Mouse (Mus musculus) mouse embryonic stem cell (cell line): ENCODE results near the gene Ptges2.

Source experiments
- in situ Hi-C, 2 experiments: fragments of 300-500 bp; cut with MboI; formaldehyde crosslinking; loops; 1 replicate in 1 of 2; 3 replicates in 1 of 2; pipeline ENCODE4 v1.14.3; 2019 to 2020; ENCODE audit warnings: low sequenced_read_pairs in 2 of 2, low pct_unique_long_range_greater_than_20kb in 1 of 2, mixed read lengths in 1 of 2; ENCODE audit not compliant: unreplicated experiment in 1 of 2

Gene Ptges2

DNA sequence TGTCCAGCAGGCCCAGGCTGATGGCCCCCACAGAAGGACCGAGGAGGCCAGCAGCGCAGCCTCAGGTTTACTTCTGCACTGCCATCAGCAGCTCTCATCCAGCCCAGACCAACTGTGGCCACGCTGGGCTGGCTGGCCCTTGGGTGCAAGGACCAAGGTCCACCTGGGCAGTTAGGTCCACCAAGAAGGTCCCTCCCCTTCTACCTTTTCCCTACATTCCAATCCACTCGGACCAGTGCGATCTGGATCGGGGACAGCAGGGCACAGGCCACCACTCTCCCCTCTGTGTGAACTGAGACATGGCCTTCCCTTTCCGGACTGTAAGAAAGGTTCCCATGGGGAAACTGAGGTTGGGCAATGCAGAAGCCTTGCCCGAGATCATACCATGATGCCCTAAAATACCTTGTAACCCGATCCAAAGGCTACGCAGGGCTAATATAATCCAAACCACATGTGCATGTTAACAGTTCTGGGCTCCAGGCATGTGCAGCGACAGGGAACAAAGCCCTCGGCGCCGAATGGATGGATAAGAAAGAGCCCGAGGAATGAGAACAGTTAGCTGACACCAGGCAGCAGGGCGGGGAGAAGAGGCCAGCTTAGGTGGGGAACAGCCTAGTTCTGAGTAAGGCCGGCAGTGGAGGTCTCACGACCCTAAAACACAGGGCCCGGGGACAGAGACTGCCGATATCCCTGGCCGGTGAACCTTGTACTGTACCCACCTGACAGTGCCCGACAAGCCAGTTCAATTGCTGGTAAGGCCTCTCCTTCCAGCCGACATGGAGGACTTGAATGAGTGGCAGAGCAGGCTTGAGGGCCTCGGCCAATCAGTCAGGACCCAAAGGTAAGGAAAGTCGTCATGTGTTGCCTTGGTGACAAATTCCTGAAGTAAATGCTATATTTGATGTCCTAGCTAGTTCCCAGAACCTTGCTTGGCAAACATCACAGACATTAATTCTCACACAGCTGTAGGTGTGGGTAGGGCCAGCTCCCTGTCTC lies 13.0 kb downstream of the Ptges2 start:
- in situ Hi-C loops: loop anchor here in 1 of 2 experiments (10.0 kb wide), 1 partner anchor 76 kb away; no protein-coding TSS in a partner anchor

DNA sequence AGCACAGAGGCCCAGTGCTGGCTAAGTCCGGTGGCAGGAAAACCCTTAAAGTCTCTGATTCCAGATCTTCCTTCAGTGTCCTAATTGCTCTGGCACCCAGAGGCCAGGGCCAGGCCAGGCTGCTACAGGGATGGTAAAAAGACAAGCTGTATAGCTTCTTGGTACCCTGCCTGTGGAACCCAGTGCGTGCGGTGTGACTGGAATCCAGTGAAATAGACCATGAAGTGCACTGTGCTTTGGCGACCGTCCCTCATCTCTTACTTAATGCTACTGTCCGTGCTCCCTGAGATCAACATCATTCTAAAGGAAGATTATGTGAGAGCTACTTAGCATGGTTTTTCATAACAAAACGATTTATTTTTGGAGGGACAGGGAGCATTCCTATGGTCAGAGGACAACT lies 15.7 kb downstream of the Ptges2 start:
- in situ Hi-C loops: no loop called here

DNA sequence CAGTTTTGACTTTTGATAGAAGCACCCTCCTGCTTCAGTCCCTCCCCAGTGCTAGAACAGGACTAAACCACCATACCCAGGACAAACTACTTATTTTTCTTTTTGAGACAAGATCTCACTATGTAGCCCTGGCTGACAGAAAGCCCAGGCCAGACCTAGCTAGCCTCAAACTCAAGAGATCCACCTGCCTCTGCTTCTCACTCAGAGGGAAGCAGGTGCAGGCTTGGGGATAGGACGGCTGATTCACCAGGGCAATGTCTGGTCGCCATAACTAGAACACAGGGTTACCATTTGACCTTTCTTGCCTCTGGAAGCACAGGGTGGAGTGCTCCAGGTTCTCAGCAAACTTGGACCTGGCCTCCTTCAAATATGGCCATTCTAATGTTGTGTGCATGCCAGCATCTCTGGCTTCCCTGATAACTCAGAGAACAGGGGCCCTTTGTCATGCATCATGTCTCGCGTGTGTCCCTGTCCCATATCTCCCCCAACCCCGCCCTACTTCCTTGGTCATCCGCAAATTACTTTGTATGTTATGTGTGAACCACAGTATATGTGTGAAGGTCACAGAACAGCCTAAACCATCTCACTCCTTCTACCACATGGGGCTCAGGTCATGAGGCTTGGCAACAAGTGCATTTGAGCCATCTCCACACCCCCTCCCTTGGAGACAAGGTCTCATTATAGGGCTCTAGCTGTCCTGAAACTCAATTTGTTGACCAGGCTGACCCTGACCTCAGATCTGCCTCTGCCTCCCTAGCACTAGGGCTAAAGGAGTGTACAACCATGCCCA lies 17.2 kb downstream of the Ptges2 start:
- in situ Hi-C loops: no loop called here

DNA sequence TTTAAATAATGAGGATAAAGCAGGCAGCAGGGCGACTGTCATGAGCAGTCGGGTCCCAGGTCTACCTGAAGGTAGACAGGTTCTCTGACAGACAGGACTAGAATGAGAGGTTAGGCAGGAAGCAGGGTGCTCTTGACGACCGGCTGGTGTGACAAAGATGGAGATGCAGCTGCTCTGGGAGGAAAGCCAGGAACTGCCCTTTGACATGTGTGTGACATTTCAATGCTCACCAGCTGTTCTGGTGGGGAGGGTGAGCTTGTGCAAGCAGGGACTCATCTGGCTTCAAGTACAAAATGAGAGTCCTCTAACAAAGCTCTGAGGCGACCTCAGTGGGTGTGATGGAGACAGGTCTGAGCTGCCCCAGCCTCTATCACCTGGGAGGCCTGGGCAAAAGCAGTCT lies 18.2 kb downstream of the Ptges2 start:
- in situ Hi-C loops: no loop called here

DNA sequence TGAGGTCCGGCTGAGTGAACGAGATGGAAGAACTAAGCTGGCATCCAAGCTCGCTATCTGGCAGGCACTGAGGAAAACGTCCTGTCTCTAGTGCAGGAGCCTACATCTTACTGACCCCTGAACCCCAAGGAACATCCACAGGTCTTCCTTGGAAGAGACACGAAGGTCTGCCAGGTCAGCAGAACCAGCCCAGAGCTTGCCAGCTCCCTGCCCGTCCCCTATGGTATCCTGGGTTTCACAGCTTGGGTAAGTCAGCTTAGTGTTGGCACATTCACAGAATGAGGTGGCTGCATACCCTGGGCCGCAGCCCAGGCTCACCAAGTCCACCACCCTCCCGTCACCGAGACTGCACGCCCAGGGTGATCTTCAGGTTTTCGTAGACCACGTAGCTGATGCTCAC lies 20.1 kb downstream of the Ptges2 start:
- in situ Hi-C loops: no loop called here

DNA sequence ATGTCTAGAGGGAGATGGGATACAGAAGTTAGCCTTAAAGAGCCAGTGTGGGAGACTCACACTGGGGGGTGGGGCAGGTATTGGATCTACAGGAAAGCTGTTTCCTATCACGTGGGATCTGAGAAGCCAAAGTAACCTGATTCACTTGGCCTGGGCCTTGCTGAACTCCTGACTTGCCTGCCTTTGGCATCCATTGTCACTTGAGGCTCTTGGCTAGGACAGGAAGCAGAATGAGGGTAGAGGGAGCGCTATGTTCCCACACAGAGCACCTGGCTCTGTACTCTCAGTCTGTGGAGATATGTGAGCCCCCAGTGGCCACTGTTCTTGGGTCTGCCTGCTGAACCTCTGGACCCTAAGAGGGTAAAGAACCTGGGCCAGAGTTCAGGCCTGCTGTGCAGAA lies 20.9 kb downstream of the Ptges2 start:
- in situ Hi-C loops: no loop called here

DNA sequence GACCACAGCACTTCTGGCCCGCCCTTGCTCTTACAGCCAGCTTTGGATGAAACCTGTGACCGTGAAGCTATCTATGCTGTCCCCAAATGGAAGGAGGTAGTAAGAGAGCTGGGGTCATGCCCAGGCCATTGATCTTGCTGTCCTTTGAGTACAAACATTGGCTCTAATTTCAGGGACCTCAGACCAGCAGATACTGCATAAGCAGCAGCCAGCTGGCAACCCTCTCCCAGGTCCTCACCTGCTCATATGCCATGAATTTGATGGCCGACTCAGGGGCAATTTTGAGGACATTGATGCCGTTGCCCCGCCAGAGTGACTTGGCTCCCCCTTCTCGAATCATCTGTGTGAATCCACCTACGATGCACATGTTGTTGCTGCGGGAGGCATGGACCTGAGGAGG lies 21.8 kb downstream of the Ptges2 start:
- in situ Hi-C loops: no loop called here

DNA sequence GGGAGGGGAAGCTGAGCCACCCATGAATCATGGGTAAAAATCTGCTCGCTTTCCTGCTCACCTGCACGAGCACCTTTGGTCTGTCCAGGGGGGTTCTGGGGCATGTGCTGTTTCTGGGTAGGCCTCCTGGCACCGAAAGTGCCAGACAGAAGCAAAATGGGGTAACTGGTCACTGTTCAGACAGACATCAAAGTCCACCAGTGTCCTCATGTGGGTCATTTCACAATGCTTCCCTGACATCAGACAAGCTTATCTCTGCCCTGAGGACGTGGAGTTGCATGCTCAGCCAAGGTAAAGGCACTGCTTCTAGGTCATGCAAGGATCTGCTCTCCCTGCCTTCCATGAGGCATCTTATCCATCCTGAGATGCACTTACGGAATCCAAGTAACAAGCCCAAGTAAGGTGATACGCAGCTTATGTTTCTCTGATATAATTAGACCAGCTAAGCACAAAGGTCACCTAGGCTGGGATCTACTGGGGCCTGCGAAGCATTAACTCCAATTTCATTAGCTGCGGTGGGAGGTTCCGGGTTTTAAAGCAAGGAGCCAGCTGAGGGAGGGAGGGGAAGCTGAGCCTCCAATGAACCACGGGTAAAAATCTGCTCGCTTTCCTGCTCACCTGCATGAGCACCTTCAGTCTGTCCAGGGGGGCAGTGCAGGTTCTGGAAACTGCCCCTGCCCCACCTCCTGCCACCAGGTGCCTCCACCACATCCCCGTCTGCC lies 22.9 kb downstream of the Ptges2 start:
- in situ Hi-C loops: no loop called here

DNA sequence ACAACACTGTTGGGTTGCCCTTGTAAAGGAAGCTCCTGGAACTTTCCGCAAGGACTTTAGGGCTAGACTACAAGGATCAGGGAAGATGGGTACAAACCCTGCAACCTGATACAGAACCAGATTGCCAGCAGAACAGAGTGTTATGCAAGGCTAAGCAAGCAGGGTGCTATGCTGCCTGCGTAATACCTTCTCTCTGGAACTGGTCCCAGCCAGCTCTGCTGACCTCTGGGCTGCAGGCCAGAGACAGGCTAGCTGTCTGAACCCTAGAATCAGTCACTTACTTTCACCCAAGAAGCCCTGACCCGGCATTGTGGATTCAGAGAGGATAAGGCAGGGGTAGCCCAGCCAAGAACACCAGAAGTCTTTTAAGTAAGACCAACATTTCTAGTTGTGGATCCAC lies 23.7 kb downstream of the Ptges2 start:
- in situ Hi-C loops: no loop called here

DNA sequence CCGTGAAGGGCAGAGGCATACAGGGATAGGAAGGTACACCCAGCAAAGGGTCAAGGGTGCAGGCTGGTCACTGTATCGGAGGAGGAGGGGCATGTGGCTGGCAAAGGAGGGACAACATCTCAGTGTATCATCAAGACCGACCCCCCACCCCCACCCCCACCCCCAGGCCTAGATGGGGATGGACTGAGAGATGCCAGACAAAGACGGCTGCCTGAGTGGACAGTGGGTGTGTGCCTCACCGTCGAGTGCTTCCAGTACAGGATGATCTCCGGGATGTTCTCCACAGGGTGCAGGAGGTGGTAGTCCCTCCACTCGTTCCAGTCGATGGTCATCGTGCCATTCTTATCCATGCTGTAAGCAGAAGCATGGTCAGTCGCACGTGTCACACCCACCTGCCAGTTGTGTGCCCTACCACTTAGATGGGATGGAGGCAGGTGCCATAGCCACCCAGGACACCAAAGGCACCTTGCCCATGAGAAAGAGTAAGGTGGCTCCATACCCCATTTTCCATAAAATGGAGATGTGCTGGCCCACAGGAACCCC lies 24.4 kb downstream of the Ptges2 start:
- in situ Hi-C loops: no loop called here

DNA sequence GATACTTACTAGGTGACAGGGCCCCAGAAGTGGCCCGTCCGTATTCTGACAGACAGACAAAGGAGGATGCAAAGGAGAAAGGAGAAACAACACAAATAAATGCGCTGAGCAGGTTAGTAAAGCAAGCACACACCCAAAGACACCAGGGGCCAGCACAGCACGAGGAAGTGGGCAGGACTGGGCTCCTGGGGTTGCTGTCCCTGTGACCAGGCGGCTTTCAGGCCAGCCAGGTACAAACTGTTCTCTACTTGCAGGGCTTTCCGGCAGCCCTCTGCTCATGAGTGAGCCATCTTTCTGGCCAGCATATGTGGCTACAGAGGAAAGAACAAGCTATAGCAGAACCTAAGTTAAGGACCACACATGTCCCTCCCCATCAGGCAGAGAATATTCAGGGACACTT lies 25.0 kb downstream of the Ptges2 start:
- in situ Hi-C loops: no loop called here

DNA sequence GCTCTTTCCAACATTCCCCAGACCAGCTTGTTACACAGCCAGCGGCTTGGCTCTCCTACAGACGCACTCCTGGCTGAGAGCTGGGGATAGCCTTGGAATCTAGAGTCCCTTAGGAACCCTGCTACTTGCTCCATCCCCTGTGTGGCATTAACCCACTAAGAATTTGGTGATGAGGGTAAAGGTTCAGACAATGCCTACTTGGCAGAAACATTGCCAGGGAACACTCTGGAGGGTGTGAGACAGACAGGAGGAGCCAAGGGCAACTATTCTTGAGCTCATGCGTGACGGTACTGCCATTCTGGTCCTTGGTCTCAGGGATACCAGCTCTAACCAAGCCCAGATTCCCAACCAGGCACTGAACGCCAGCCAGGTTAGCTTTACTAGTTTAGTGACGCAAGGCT lies 26.2 kb downstream of the Ptges2 start:
- in situ Hi-C loops: no loop called here

DNA sequence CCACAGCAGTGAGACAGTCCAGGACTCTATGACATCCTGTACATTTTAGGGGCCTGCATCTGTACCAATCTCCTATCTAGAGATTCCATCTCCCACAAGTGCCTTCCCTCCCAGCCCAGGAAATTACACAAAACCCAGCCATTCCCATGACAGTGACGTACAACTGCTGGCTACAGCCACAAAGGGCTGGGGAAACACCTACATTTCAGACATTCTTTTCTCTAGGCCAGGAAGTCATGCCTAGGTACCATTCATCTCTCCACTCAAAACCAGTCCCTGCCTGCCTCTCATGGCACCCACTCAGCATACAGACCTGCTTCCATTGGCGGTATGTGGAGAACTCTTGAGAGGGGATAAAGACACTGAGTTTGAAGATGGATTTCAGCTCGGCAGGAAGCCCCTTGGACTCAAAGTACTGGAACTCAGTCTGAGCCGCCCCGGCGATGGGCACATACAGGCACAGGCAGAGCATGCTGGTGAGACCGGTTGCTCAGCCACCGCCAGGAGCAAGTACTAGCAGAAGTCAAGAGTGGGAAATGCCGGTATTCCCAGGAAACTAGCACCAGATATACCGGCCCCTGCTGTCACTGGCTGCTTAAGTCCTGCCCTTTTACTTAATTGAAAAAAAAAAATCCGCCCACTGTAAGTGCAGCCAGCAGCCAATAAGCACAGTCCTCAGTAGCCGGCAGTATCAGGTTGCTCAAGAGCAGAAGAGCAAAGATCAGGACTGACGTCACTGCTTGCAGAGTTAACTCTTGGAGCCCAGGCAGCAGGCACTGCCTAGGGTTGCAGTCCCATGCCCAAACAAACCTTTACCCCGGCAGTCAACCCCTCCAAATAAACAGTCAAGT lies 28.0 kb downstream of the Ptges2 start:
- in situ Hi-C loops: no loop called here

DNA sequence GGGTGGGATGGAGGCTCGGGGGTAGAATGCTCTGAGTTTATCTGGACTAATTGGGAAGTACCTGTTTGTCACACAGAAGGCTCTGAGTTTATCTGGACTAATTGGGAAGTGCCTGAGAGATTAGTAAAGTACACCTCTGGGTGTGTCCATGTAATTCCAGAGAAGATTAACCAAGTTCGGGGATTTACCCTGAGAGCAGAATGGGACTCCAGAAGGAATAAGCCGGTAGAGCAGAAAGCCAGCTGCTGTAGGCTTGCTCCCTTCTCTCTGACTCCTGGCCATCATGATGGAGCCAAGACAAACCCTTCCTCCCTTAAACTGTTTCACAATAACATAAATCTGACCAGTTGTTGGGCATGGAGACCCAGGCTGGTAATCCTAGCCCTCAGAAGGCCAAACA lies 29.1 kb downstream of the Ptges2 start:
- in situ Hi-C loops: no loop called here

DNA sequence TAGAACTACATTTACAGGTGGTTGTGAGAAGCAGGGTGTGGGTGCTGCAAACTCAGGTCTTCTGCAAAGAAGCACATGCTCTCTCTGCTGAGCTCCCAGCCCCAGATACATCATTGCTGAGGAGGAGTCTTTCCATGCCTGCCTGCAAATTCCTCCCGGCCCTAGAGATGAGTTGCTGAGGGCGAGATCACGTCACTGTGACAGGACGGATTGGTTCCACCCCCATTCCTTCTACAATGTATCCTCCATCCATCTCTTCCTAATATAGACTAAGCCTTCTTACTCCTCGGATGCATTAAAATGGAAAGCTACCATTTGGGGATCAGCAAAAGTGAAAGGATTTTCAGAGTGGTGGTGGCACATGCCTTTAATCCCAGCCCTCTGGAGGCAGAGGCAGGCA lies 29.9 kb downstream of the Ptges2 start:
- in situ Hi-C loops: no loop called here

DNA sequence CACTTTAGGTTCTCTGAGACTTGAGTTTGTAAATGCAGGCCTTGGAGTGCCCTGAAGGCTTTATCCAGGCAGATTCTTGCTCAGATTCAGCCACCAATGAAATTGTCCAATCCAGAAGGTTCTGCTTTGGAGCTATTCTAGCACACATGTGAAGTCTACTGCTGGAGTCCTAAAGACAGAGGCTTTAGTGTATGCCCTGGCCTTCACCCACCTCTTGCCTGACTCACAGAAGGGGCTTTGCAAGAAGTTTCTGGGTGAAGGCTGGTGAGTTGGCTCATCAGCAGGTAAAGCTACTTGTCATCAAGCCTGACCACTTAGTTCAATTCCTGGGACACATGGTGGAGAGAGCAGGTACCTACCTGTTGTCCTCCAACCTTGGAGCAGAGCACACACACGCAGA lies 30.4 kb downstream of the Ptges2 start:
- in situ Hi-C loops: no loop called here

DNA sequence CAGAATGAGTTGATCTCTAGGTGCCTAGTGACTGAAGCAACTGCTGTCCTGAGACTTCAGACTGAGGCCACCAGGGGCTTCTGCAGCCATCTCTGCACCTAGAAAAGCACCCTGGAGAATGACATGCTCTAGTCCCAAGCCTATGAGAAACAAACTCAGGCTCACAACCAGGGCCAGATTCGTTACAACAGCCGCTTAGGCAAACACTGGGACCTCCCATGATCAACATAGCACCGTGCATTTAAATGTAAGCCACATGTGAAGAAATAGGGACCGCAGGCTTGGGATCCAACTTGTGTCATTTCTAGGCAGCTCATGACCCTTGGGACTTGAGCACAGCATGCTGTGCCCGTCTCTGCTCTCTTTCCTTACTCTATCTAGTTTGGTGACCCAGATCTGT lies 32.0 kb downstream of the Ptges2 start:
- in situ Hi-C loops: no loop called here

DNA sequence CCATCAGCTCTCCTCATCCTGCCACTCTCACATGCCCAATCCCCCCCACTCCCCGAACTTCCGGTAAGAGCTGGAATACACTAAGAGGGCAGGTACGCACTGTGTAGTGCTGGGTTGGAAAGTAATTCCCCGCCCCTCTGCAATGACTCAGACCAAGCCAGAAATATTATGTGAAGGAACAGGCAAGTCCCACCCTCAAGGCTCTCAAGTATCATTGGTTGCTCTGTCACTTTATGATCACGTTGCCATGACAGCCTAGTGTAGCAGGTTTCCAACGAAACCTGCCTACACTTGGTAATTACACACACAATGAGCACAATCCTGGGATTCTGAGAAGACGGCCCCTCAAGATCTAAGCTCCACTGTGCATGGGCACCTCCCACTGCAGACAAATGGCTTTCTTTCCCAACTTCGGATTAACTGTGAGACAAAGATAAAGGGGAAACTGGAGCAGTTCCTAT lies 32.6 kb downstream of the Ptges2 start:
- in situ Hi-C loops: no loop called here
